Mouse (Mus musculus): ENCODE measurements around the gene Spock1. TPM values are rescaled to one million over a fixed set of nuclear protein-coding genes. Genes with fewer than 3 reads are reported as not detected.

Gene Spock1
- polyA plus RNA-seq, 1 experiment from 2014 or later: 1.7 TPM

- no peaks in the 10 kb centered on the region for H3K4me1 ChIP-seq (ENCODE audit: control insufficient read depth, insufficient read depth, low read length)
Measured at GRCm38 (mm10) chr13:57549743-57550142, 358.4 kb downstream of the Spock1 start.

DNA sequence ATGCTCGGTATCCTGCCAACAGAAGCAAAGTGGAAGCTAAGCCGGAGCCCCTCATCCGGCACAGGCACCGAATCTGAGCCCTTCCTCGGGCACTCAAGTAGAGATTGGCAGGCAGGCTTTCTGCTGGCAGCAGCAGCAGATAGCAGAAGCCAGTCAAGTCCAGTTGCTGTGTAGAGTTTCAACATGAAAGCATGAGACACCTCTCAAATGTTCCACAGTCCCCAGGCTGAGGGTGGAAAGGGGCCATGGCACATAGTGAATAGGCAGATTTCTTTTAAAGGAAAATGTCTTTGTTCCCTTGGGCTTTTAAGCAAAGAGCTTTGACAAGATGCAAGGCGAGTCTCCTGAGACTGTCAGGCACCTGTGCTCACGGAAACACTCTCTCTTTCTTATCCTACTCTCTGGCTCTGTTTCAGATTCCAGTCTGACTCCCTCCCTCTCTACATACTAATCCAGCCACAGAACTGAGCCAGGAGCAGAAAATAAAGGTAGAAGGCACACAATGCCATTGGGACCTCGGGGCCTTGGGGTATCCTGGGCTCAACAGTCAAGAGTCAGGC is 371.1 kb downstream of the Spock1 start:
- Histone ChIP-seq H3K27me3 (replicated peaks; ENCODE audit: control insufficient read depth, insufficient read depth, low read length) (no peaks in the 10 kb centered on the region), H3K4me2 (ENCODE audit: low read depth, low read length) (no peak overlapping the region), H3K4me1 (ENCODE audit: control insufficient read depth, insufficient read depth, low read length) (no peaks in the 10 kb centered on the region), H3K36me3 (ENCODE audit: control insufficient read depth, insufficient read depth, low read length) (no peaks in the 10 kb centered on the region), H3K9ac (ENCODE audit: low read depth, low read length) (no peak overlapping the region), H3K4me3 (ENCODE audit: low read length) (no peak overlapping the region), H3K9me3 (ENCODE audit: control insufficient read depth, low read length) (no peaks in the 10 kb centered on the region), H3K27ac (ENCODE audit: low read length) (no peak overlapping the region)
- no peak for ATAC-seq
- WGBS: 73% methylated on average over 8 of the region's 8 CpGs

More at GRCm38 (mm10) chr13:57549743-57550142, 358.4 kb downstream of the Spock1 start:
- H3K36me3 ChIP-seq (ENCODE audit: control insufficient read depth, insufficient read depth, low read length): no peaks in the 10 kb centered on the region
- H3K9me3 ChIP-seq (ENCODE audit: control insufficient read depth, low read length): no peaks in the 10 kb centered on the region
- 38% methylated on average over 5 of the region's 5 CpGs for WGBS
- H3K4me3 ChIP-seq (ENCODE audit: low read length): no peak overlapping the region
- no peak overlapping the region for H3K4me2 ChIP-seq (ENCODE audit: low read depth, low read length)
- no peak for ATAC-seq
- H3K27me3 ChIP-seq (replicated peaks; ENCODE audit: control insufficient read depth, insufficient read depth, low read length): no peaks in the 10 kb centered on the region
- H3K9ac ChIP-seq (ENCODE audit: low read depth, low read length): no peak overlapping the region
- no peak overlapping the region for H3K27ac ChIP-seq (ENCODE audit: low read length)

GRCm38 (mm10) chr13:57534325-57534724 is 373.8 kb downstream of the Spock1 start:
- H3K36me3 ChIP-seq (ENCODE audit: control insufficient read depth, insufficient read depth, low read length): no peaks in the 10 kb centered on the region
- H3K27ac ChIP-seq (ENCODE audit: low read length): no peak overlapping the region
- no peak overlapping the region for H3K4me3 ChIP-seq (ENCODE audit: low read length)
- no peaks in the 10 kb centered on the region for H3K27me3 ChIP-seq (replicated peaks; ENCODE audit: control insufficient read depth, insufficient read depth, low read length)
- WGBS: 67% methylated on average over 7 of the region's 7 CpGs
- no peaks in the 10 kb centered on the region for H3K4me1 ChIP-seq (ENCODE audit: control insufficient read depth, insufficient read depth, low read length)
- H3K4me2 ChIP-seq (ENCODE audit: low read depth, low read length): no peak overlapping the region
- ATAC-seq: no peak
- no peaks in the 10 kb centered on the region for H3K9me3 ChIP-seq (ENCODE audit: control insufficient read depth, low read length)
- H3K9ac ChIP-seq (ENCODE audit: low read depth, low read length): no peak overlapping the region

- Histone ChIP-seq H3K36me3 (ENCODE audit: control insufficient read depth, insufficient read depth, low read length) (no peaks in the 10 kb centered on the region), H3K27ac (ENCODE audit: low read length) (no peak overlapping the region), H3K4me1 (ENCODE audit: control insufficient read depth, insufficient read depth, low read length) (no peaks in the 10 kb centered on the region), H3K4me3 (ENCODE audit: low read length) (no peak overlapping the region), H3K9me3 (ENCODE audit: control insufficient read depth, low read length) (no peaks in the 10 kb centered on the region), H3K4me2 (ENCODE audit: low read depth, low read length) (no peak overlapping the region), H3K9ac (ENCODE audit: low read depth, low read length) (no peak overlapping the region), H3K27me3 (replicated peaks; ENCODE audit: control insufficient read depth, insufficient read depth, low read length) (no peaks in the 10 kb centered on the region)
- ATAC-seq: no peak
Measured at GRCm38 (mm10) chr13:57525946-57526345, 382.2 kb downstream of the Spock1 start.

DNA sequence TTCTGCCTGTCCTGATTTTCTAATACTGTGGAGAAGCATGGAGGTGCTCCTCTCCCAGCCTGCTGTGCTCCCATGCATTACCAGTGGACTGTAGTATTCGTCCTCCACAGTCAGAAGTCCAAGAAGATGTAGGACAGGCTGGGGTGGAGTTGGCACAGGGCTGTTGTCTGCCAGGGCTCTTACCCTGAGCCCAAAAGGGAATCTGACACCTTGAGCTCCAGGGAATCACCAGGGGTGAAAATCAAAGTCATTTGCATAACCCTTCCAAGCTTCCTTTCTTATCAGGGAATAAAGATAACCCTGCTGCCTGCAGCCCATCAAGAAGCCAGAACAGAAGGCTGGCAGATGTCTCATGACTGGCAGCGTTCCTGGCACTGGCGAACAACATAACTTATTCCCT is 383.6 kb downstream of the Spock1 start:
- Histone ChIP-seq H3K9ac (ENCODE audit: low read depth, low read length) (no peak overlapping the region), H3K27ac (ENCODE audit: low read length) (no peak overlapping the region), H3K4me1 (ENCODE audit: control insufficient read depth, insufficient read depth, low read length) (no peaks in the 10 kb centered on the region), H3K4me2 (ENCODE audit: low read depth, low read length) (no peak overlapping the region), H3K9me3 (ENCODE audit: control insufficient read depth, low read length) (no peaks in the 10 kb centered on the region), H3K4me3 (ENCODE audit: low read length) (no peak overlapping the region), H3K36me3 (ENCODE audit: control insufficient read depth, insufficient read depth, low read length) (no peaks in the 10 kb centered on the region), H3K27me3 (replicated peaks; ENCODE audit: control insufficient read depth, insufficient read depth, low read length) (no peaks in the 10 kb centered on the region)
- 74% methylated on average over 3 of the region's 3 CpGs for WGBS
- no peak for ATAC-seq

DNA sequence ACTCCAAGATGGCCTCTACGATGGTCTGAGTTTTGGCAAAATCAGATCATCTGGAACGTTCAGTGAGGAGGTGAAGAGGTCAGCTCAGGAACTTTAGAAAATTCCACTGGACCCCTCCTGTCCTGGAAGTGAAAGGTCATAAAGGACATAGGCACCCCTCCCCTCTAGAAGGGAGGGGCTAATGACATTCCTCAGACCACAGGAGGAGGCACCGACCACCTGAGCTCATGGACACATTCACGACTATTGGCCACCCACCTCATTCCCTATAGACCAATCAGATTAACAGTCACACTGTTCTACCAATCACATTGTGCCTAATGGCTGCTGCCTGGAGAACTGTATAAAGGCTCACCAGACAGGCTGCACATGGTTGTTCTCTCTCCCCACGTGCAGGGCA is 384.8 kb downstream of the Spock1 start:
- ATAC-seq: no peak
- WGBS: 75% methylated on average over 5 of the region's 5 CpGs

GRCm38 (mm10) chr13:57522319-57522718 is 385.8 kb downstream of the Spock1 start:
- ATAC-seq: no peak
- H3K4me1 ChIP-seq (ENCODE audit: control insufficient read depth, insufficient read depth, low read length): no peaks in the 10 kb centered on the region
- 84% methylated on average over 4 of the region's 4 CpGs for WGBS
- H3K27ac ChIP-seq (ENCODE audit: low read length): no peak overlapping the region
- H3K9ac ChIP-seq (ENCODE audit: low read depth, low read length): no peak overlapping the region
- H3K4me3 ChIP-seq (ENCODE audit: low read length): no peak overlapping the region
- no peaks in the 10 kb centered on the region for H3K27me3 ChIP-seq (replicated peaks; ENCODE audit: control insufficient read depth, insufficient read depth, low read length)
- no peaks in the 10 kb centered on the region for H3K36me3 ChIP-seq (ENCODE audit: control insufficient read depth, insufficient read depth, low read length)
- H3K9me3 ChIP-seq (ENCODE audit: control insufficient read depth, low read length): no peaks in the 10 kb centered on the region
- H3K4me2 ChIP-seq (ENCODE audit: low read depth, low read length): no peak overlapping the region

More for the DNA sequence above, 384.8 kb downstream of the Spock1 start:
- H3K36me3 ChIP-seq (ENCODE audit: control insufficient read depth, insufficient read depth, low read length): no peaks in the 10 kb centered on the region
- no peak overlapping the region for H3K4me3 ChIP-seq (ENCODE audit: low read length)
- H3K27me3 ChIP-seq (replicated peaks; ENCODE audit: control insufficient read depth, insufficient read depth, low read length): no peaks in the 10 kb centered on the region
- no peak overlapping the region for H3K27ac ChIP-seq (ENCODE audit: low read length)
- H3K4me2 ChIP-seq (ENCODE audit: low read depth, low read length): no peak overlapping the region
- H3K9me3 ChIP-seq (ENCODE audit: control insufficient read depth, low read length): no peaks in the 10 kb centered on the region
- H3K9ac ChIP-seq (ENCODE audit: low read depth, low read length): no peak overlapping the region
- no peaks in the 10 kb centered on the region for H3K4me1 ChIP-seq (ENCODE audit: control insufficient read depth, insufficient read depth, low read length)

- no peak for ATAC-seq
- H3K4me3 ChIP-seq (ENCODE audit: low read length): no peak overlapping the region
- no peak overlapping the region for H3K9ac ChIP-seq (ENCODE audit: low read depth, low read length)
- H3K27me3 ChIP-seq (replicated peaks; ENCODE audit: control insufficient read depth, insufficient read depth, low read length): no peaks in the 10 kb centered on the region
- H3K4me2 ChIP-seq (ENCODE audit: low read depth, low read length): no peak overlapping the region
- H3K9me3 ChIP-seq (ENCODE audit: control insufficient read depth, low read length): no peaks in the 10 kb centered on the region
- H3K4me1 ChIP-seq (ENCODE audit: control insufficient read depth, insufficient read depth, low read length): no peaks in the 10 kb centered on the region
- 9% methylated on average over 3 of the region's 3 CpGs for WGBS
- no peaks in the 10 kb centered on the region for H3K36me3 ChIP-seq (ENCODE audit: control insufficient read depth, insufficient read depth, low read length)
- no peak overlapping the region for H3K27ac ChIP-seq (ENCODE audit: low read length)
Measured at GRCm38 (mm10) chr13:57521152-57521551, 387.0 kb downstream of the Spock1 start.

GRCm38 (mm10) chr13:57519790-57520189 is 388.3 kb downstream of the Spock1 start:
- H3K4me3 ChIP-seq (ENCODE audit: low read length): no peak overlapping the region
- H3K4me2 ChIP-seq (ENCODE audit: low read depth, low read length): no peak overlapping the region
- ATAC-seq: no peak
- 64% methylated on average over 11 of the region's 11 CpGs for WGBS
- no peaks in the 10 kb centered on the region for H3K9me3 ChIP-seq (ENCODE audit: control insufficient read depth, low read length)
- H3K27ac ChIP-seq (ENCODE audit: low read length): no peak overlapping the region
- no peaks in the 10 kb centered on the region for H3K4me1 ChIP-seq (ENCODE audit: control insufficient read depth, insufficient read depth, low read length)
- H3K36me3 ChIP-seq (ENCODE audit: control insufficient read depth, insufficient read depth, low read length): no peaks in the 10 kb centered on the region
- no peaks in the 10 kb centered on the region for H3K27me3 ChIP-seq (replicated peaks; ENCODE audit: control insufficient read depth, insufficient read depth, low read length)
- no peak overlapping the region for H3K9ac ChIP-seq (ENCODE audit: low read depth, low read length)

GRCm38 (mm10) chr13:57515737-57516136 is 392.4 kb downstream of the Spock1 start:
- H3K9me3 ChIP-seq (ENCODE audit: control insufficient read depth, low read length): no peaks in the 10 kb centered on the region
- no peak overlapping the region for H3K4me2 ChIP-seq (ENCODE audit: low read depth, low read length)
- H3K9ac ChIP-seq (ENCODE audit: low read depth, low read length): no peak overlapping the region
- ATAC-seq: no peak
- H3K36me3 ChIP-seq (ENCODE audit: control insufficient read depth, insufficient read depth, low read length): no peaks in the 10 kb centered on the region
- H3K27me3 ChIP-seq (replicated peaks; ENCODE audit: control insufficient read depth, insufficient read depth, low read length): no peaks in the 10 kb centered on the region
- no peak overlapping the region for H3K4me3 ChIP-seq (ENCODE audit: low read length)
- WGBS: 78% methylated on average over 11 of the region's 11 CpGs
- no peaks in the 10 kb centered on the region for H3K4me1 ChIP-seq (ENCODE audit: control insufficient read depth, insufficient read depth, low read length)
- no peak overlapping the region for H3K27ac ChIP-seq (ENCODE audit: low read length)
